Mouse (Mus musculus): Measurements from ENCODE around the gene 5730480H06Rik.
A peak's percentile ranks its signal among the peaks of the same experiment; 100 is the strongest.

Gene 5730480H06Rik

GRCm38 (mm10) chr5:48327652-48328051, at the start of gene 5730480H06Rik:
Gene 5730480H06Rik, plus strand, starts transcription at chr5:48327952.
- DNase-seq (ENCODE audit: low read depth, low spot score), result no peak

DNA sequence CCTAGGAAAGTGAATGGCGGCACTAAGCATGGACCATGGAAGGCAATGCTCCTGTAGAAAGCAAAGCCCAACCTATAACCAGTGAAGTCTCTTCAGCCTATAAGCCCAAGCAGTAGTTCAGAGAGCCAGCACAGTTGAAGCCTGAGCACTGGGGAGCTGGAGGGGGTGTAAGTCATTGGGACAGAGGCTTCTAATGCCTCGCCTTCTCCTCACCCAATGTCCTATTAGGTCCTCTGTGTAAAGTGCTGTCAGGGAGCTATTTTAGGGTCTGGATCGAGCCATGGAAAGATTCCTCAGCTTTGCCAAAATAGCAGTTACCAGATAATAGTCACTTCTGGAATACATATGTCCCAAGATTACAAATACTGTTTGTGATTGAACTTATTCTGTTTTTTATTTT, 26.6 kb upstream of the 5730480H06Rik start:
- DNase-seq (ENCODE audit: low read depth, low spot score), result no peak

DNA sequence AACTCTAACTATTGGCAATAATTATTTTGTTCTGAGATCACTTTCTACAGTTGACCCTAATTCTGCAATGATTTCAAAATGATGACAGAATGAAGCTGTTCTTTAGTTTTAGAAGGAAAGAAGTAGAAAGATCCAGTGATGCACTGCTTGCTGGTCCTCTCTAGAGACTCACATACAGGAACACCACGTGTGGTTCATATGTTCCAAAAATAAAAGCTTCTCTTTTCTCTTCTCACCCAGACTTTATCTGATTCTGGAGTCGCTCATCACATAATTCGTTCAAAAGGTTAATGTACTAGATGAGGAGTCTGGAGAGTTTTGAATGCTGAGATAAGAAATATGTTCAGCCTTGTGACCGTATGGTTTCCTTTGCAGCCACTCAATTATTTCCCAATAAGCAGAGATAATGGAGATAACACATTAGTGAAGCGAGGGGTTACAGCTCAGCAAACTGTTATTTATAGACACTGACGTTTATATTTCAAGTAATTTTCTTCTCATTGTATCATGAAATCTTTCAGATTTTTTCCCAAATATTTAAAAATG, 12.6 kb upstream of the 5730480H06Rik start:
- DNase-seq (ENCODE audit: low read depth, low spot score), result no peak

DNA sequence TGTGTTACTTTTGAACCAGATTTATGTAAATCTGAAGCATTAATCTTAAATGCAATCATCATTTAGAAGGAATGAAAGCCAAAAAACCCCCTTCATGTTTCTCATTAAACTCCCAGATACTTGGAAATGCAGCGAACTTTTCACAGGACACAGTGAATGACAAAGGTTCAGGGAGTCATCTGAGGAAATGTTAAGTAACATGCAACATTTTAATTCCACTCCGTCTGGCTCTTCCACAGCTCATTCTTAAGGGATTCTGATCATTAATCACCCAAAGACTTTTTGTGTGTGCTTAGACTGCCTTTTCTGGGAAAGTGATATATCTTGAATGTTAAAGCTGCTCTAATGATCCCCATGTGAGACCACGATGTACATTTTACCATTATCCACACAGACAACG, 7.2 kb upstream of the 5730480H06Rik start:
- no peak for DNase-seq (ENCODE audit: low read depth, low spot score)

DNA sequence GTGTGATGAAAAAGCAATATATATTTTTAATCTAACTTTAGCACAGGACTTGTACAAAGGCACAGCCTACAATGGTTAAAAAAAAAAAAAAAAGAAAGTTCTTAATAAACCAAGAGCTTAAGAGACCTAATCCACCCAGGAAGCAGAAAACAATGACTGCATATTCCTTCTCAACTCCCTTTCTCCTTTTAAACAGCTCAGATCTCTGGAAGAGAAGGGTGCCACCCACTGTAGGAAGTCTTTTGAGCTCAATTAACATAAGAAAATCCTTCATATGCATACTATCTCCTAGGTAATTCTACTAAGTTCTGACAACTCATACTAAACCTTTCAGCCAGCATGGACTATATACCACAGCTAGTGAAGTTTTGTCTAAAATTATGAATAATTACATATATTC, 1.5 kb upstream of the 5730480H06Rik start:
- DNase-seq (ENCODE audit: low read depth, low spot score), result peak; percentile 62

DNA sequence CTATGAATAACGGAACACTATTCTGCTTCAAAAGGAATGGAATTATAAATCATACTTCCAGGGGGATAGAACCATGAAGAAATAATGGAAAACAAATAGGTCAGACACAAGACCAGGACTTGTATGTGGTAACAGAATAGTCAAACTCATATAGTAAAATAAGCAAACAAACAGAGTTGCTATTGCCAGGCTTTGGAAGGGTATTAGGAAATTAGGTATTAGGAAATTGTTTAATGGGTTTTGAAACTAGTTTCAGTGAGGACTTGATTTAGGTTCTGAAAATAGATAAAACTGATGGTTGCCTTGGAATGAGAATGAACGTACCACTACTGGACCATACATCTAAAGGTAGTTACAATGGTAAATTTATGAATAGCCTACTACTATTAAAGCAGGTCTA, 2.0 kb downstream of the 5730480H06Rik start:
- DNase-seq (ENCODE audit: low read depth, low spot score), result no peak

DNA sequence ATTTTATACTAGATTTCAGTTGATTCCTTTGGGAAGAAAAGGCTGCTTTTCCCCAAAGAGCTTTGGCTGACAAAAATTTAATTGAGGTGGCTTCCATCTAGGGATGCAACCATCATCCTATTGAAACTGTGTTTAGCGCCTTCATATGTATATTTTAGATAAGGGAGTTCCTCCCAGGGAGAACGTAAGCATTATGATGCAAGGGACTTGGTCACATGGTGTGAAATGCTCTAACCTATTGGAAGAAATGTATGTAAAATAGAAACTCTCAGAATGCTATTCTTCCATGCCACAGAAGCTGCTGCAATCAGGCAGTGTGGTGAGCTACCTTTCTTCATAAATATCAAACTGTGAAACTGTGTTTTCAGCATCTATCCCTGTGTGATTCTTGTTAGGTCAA, 3.1 kb downstream of the 5730480H06Rik start:
- DNase-seq (ENCODE audit: low read depth, low spot score), result no peak

- peak; percentile 28 for DNase-seq (ENCODE audit: low read depth, low spot score)
These were observed 3.7 kb downstream of the 5730480H06Rik start for GRCm38 (mm10) chr5:48331441-48331840.

GRCm38 (mm10) chr5:48333407-48333806, 5.7 kb downstream of the 5730480H06Rik start:
- no peak for DNase-seq (ENCODE audit: low read depth, low spot score)

DNA sequence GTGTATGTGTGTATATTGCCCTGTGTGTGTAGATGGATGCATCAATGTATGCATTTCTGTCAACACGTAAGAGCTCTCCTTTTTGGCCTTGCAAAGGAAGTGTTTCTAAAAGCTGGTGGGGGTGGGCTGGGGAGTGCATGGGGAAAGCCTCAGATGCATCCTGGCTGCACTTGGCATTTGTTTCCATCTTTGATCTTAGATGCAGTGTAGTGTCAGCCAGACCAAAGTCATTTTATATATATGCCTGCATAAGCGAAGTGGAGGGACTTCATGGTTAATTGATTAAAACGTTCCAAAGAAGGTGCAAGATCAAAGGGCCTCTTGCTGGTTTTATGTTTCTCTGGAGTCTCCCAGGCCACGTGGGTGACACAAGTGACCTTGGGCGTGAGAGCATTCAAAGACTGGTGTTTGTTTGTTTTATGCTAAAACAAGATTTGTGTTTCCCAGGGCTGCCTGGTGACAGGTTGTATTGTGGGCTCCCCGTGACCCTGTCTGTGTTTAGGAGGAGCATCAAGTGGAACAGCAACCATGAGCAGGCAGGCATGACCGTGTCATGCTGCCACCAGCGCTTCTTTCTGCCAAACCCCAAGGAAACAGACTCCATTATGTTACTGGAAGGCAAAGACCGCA, 6.2 kb downstream of the 5730480H06Rik start:
- peak; percentile 4 for DNase-seq (ENCODE audit: low read depth, low spot score)

- DNase-seq (ENCODE audit: low read depth, low spot score), result no peak
These were observed 13.2 kb downstream of the 5730480H06Rik start for GRCm38 (mm10) chr5:48340808-48341433.

DNA sequence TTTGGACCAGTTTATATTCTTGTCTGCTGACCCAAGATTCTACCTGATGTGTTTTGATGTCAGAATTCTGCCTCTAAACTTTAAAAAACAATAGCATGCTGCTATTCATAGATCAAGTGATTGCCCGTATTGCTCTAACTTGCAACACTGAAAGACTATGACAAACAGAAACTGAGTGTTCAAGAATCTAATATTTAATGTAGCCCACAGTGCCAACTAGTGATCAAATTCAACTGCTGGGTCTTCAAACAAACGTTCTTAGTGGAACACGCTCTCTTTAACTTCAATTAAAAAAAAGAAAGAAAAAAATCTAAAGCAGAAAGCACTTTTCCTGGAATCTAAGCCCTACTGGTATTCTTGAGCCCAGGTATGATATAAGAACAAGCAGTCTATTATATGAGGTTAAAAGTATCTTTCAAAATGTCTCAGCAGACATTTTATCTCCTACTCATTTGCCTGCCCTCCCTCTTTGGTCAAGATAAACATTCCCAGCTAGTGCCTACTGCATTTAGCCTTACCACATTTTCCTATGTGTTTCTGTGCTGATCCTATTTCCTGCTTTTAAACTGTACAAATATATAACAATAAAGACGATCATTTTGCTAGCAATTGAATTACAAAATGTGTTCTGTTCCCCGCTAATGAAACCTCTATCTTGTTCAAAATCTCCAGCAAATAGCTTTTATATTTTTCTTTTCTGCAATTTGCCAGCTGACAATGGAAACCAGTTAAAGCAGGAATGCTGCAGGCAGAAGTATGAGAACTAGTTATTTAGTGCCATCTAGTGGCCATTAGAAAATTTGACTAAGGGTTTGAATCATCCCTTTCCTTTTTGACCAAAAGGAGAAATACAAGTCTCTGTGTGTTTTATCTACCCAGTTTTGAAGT, 17.6 kb downstream of the 5730480H06Rik start:
- peak; percentile 17 for DNase-seq (ENCODE audit: low read depth, low spot score)

GRCm38 (mm10) chr5:48345983-48346648, 18.4 kb downstream of the 5730480H06Rik start:
- no peak for DNase-seq (ENCODE audit: low read depth, low spot score)

GRCm38 (mm10) chr5:48349309-48349708, 21.6 kb downstream of the 5730480H06Rik start:
- DNase-seq (ENCODE audit: low read depth, low spot score), result no peak

- peak; percentile 94 for DNase-seq (ENCODE audit: low read depth, low spot score)
These were observed 44.4 kb downstream of the 5730480H06Rik start for GRCm38 (mm10) chr5:48371890-48372766.

DNA sequence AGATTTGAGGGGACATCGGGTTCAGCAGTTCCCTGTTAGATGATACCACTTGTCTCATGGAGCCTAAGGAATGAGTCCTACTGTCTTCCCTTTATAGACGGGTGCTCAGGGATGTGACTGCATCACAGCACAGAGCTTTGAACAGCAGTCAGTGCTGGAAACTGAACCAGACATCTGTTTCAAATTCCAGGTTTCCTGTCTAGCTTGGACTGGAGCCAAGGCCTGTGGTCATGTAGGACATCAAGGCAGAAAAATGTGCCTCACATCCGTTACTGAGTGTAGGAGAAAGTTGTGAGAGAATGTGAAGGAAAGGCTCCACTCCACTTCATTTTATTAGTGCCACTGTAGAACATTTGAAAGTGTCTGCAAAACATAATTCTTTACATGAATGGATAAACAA, 74.7 kb downstream of the 5730480H06Rik start:
- no peak for DNase-seq (ENCODE audit: low read depth, low spot score)

DNA sequence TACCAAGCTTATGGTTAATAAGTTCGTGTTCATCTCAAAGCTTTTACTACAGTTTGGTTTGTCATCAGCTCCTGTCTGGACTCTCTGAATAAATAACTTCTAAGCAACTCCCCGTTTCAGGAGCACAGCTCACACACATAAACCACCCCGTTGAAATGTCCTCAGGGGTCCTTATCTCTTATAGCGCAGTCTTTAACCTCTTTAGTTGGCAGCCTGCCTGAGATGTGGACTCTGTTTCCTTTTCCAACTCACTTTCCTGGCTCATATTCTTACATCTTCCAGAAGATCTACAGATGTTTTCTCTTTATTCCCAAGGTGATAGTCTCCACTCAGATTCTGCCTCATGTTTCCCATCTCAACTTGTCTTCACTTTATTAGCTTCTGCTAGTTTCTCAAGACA, 80.5 kb downstream of the 5730480H06Rik start:
- DNase-seq (ENCODE audit: low read depth, low spot score), result no peak

DNA sequence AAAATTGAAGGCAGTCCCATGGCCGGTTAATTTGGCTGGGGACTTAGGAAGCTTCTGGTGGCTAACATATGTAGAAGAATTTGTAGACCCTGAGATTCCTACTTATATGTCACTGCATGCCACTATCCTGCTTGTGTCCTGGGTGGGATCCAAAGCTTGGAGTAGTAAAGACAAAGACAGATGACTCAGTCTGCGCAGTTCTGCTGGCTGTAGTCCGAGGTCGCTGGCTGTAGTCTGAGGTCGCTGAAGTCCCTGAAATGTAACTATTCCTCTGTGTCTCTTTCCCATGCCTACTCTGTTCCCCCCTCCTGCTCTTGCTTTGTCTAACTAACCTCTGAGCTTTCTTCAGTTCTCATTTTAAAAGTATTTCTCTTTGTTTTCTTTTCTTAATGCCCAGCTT, 82.6 kb downstream of the 5730480H06Rik start:
- no peak for DNase-seq (ENCODE audit: low read depth, low spot score)

- no peak for DNase-seq (ENCODE audit: low read depth, low spot score)
These were observed 83.7 kb downstream of the 5730480H06Rik start for GRCm38 (mm10) chr5:48411462-48411861.

GRCm38 (mm10) chr5:48412261-48412660, 84.5 kb downstream of the 5730480H06Rik start:
- no peak for DNase-seq (ENCODE audit: low read depth, low spot score)

- DNase-seq (ENCODE audit: low read depth, low spot score), result no peak
These were observed 92.0 kb downstream of the 5730480H06Rik start for GRCm38 (mm10) chr5:48419741-48420140.

All from ES-CJ7 (cell line).